Mouse (Mus musculus): Measurements from ENCODE around the gene Ncbp2.
A peak's percentile ranks its signal among the peaks of the same experiment; 100 is the strongest.

The Ncbp2 gene

GRCm38 (mm10) chr16:31948345-31948774, at the start of gene Ncbp2, which contains the start of gene 0610012G03Rik:
Ncbp2 (plus strand) TSS chr16:31948513.
0610012G03Rik (minus strand) TSS chr16:31948494.
- H3K4me1 ChIP-seq (replicated peaks; ENCODE audit: low read depth, low read length) = peaks cover 64% of the 10 kb centered on the region
- H3K9me3 ChIP-seq (ENCODE audit: low read length) = no peaks in the 10 kb centered on the region
- H3K36me3 ChIP-seq (ENCODE audit: insufficient read depth, low read length) = peaks cover 61% of the 10 kb centered on the region
- TF ChIP-seq CTCF (conservative IDR thresholded peaks at IDR 0.05; ENCODE audit: low read length) = no peak
- TF ChIP-seq POU5F1 (IDR thresholded peaks at IDR 0.05; ENCODE audit: borderline replicate concordance, low read length) = no peak
- no peak for TF ChIP-seq NANOG (IDR thresholded peaks at IDR 0.05; ENCODE audit: borderline replicate concordance, low read length)
- H3K27me3 ChIP-seq (ENCODE audit: insufficient read depth, low read length) = no peaks in the 10 kb centered on the region
- peak within 1 kb of the TSS; percentile 99 for H3K4me3 ChIP-seq (replicated peaks; ENCODE audit: low read length)

GRCm38 (mm10) chr16:31898546-31899326, 49.6 kb upstream of the Ncbp2 start:
- Histone ChIP-seq H3K4me1 (replicated peaks; ENCODE audit: low read depth, low read length) (peaks cover 76% of the 10 kb centered on the region), H3K9me3 (ENCODE audit: low read length) (no peaks in the 10 kb centered on the region), H3K4me3 (replicated peaks; ENCODE audit: low read length) (no peak overlapping the region), H3K27me3 (ENCODE audit: insufficient read depth, low read length) (peaks cover 27% of the 10 kb centered on the region), H3K36me3 (ENCODE audit: insufficient read depth, low read length) (no peaks in the 10 kb centered on the region)
- TF ChIP-seq NANOG (IDR thresholded peaks at IDR 0.05; ENCODE audit: borderline replicate concordance, low read length) (no peak), CTCF (conservative IDR thresholded peaks at IDR 0.05; ENCODE audit: low read length) (no peak)

- TF ChIP-seq NANOG (IDR thresholded peaks at IDR 0.05; ENCODE audit: borderline replicate concordance, low read length) (no peak), CTCF (conservative IDR thresholded peaks at IDR 0.05; ENCODE audit: low read length) (no peak), POU5F1 (IDR thresholded peaks at IDR 0.05; ENCODE audit: borderline replicate concordance, low read length) (no peak)
- Histone ChIP-seq H3K27me3 (ENCODE audit: insufficient read depth, low read length) (peaks cover 25% of the 10 kb centered on the region), H3K4me3 (replicated peaks; ENCODE audit: low read length) (no peak overlapping the region), H3K36me3 (ENCODE audit: insufficient read depth, low read length) (no peaks in the 10 kb centered on the region), H3K4me1 (replicated peaks; ENCODE audit: low read depth, low read length) (peaks cover 70% of the 10 kb centered on the region), H3K9me3 (ENCODE audit: low read length) (no peaks in the 10 kb centered on the region)
Observed at GRCm38 (mm10) chr16:31901886-31902285, 46.4 kb upstream of the Ncbp2 start.

- peaks cover 19% of the 10 kb centered on the region for H3K27me3 ChIP-seq (ENCODE audit: insufficient read depth, low read length)
- no peaks in the 10 kb centered on the region for H3K9me3 ChIP-seq (ENCODE audit: low read length)
- peaks cover 63% of the 10 kb centered on the region for H3K4me1 ChIP-seq (replicated peaks; ENCODE audit: low read depth, low read length)
Observed at GRCm38 (mm10) chr16:31903239-31903638, 45.1 kb upstream of the Ncbp2 start.

GRCm38 (mm10) chr16:31905331-31905730, 43.0 kb upstream of the Ncbp2 start:
- TF ChIP-seq CTCF (conservative IDR thresholded peaks at IDR 0.05; ENCODE audit: low read length) = peak; percentile 83
- TF ChIP-seq POU5F1 (IDR thresholded peaks at IDR 0.05; ENCODE audit: borderline replicate concordance, low read length) = no peak
- H3K4me1 ChIP-seq (replicated peaks; ENCODE audit: low read depth, low read length) = peaks cover 65% of the 10 kb centered on the region
- H3K36me3 ChIP-seq (ENCODE audit: insufficient read depth, low read length) = no peaks in the 10 kb centered on the region

More at GRCm38 (mm10) chr16:31903239-31903638, 45.1 kb upstream of the Ncbp2 start:
- TF ChIP-seq POU5F1 (IDR thresholded peaks at IDR 0.05; ENCODE audit: borderline replicate concordance, low read length) (no peak), NANOG (IDR thresholded peaks at IDR 0.05; ENCODE audit: borderline replicate concordance, low read length) (no peak), CTCF (conservative IDR thresholded peaks at IDR 0.05; ENCODE audit: low read length) (no peak)
- Histone ChIP-seq H3K4me3 (replicated peaks; ENCODE audit: low read length) (no peak overlapping the region), H3K36me3 (ENCODE audit: insufficient read depth, low read length) (no peaks in the 10 kb centered on the region)

GRCm38 (mm10) chr16:31905891-31906825, 42.2 kb upstream of the Ncbp2 start:
- Histone ChIP-seq H3K36me3 (ENCODE audit: insufficient read depth, low read length) (no peaks in the 10 kb centered on the region), H3K27me3 (ENCODE audit: insufficient read depth, low read length) (peaks cover 21% of the 10 kb centered on the region), H3K9me3 (ENCODE audit: low read length) (no peaks in the 10 kb centered on the region), H3K4me3 (replicated peaks; ENCODE audit: low read length) (peak overlapping the region; percentile 60), H3K4me1 (replicated peaks; ENCODE audit: low read depth, low read length) (peaks cover 64% of the 10 kb centered on the region)
- TF ChIP-seq POU5F1 (IDR thresholded peaks at IDR 0.05; ENCODE audit: borderline replicate concordance, low read length) (no peak), NANOG (IDR thresholded peaks at IDR 0.05; ENCODE audit: borderline replicate concordance, low read length) (no peak), CTCF (conservative IDR thresholded peaks at IDR 0.05; ENCODE audit: low read length) (no peak)

More at GRCm38 (mm10) chr16:31905331-31905730, 43.0 kb upstream of the Ncbp2 start:
- Histone ChIP-seq H3K27me3 (ENCODE audit: insufficient read depth, low read length) (peaks cover 21% of the 10 kb centered on the region), H3K4me3 (replicated peaks; ENCODE audit: low read length) (no peak overlapping the region), H3K9me3 (ENCODE audit: low read length) (no peaks in the 10 kb centered on the region)

GRCm38 (mm10) chr16:31906896-31907295, 41.4 kb upstream of the Ncbp2 start:
- H3K9me3 ChIP-seq (ENCODE audit: low read length) = no peaks in the 10 kb centered on the region
- no peak for TF ChIP-seq CTCF (conservative IDR thresholded peaks at IDR 0.05; ENCODE audit: low read length)
- TF ChIP-seq POU5F1 (IDR thresholded peaks at IDR 0.05; ENCODE audit: borderline replicate concordance, low read length) = no peak
- TF ChIP-seq NANOG (IDR thresholded peaks at IDR 0.05; ENCODE audit: borderline replicate concordance, low read length) = no peak
- H3K27me3 ChIP-seq (ENCODE audit: insufficient read depth, low read length) = peaks cover 21% of the 10 kb centered on the region
- H3K4me3 ChIP-seq (replicated peaks; ENCODE audit: low read length) = peak overlapping the region; percentile 60
- H3K4me1 ChIP-seq (replicated peaks; ENCODE audit: low read depth, low read length) = peaks cover 56% of the 10 kb centered on the region
- H3K36me3 ChIP-seq (ENCODE audit: insufficient read depth, low read length) = no peaks in the 10 kb centered on the region

GRCm38 (mm10) chr16:31908959-31909358, 39.4 kb upstream of the Ncbp2 start:
- Histone ChIP-seq H3K36me3 (ENCODE audit: insufficient read depth, low read length) (no peaks in the 10 kb centered on the region), H3K4me3 (replicated peaks; ENCODE audit: low read length) (no peak overlapping the region), H3K4me1 (replicated peaks; ENCODE audit: low read depth, low read length) (peaks cover 42% of the 10 kb centered on the region), H3K27me3 (ENCODE audit: insufficient read depth, low read length) (peaks cover 27% of the 10 kb centered on the region), H3K9me3 (ENCODE audit: low read length) (no peaks in the 10 kb centered on the region)
- no peak for TF ChIP-seq CTCF (conservative IDR thresholded peaks at IDR 0.05; ENCODE audit: low read length)
- TF ChIP-seq POU5F1 (IDR thresholded peaks at IDR 0.05; ENCODE audit: borderline replicate concordance, low read length) = no peak
- no peak for TF ChIP-seq NANOG (IDR thresholded peaks at IDR 0.05; ENCODE audit: borderline replicate concordance, low read length)

Measured in E14TG2a.4 (cell line).